Mouse (Mus musculus): ENCODE measurements at regions not wholly inside any gene's neighbourhood (a gene's known extent, or its start where the extent isn't known, plus 50 kb on each side); places are given as distances from the start of the nearest gene placed in this dataset.
A peak's percentile ranks its signal among the peaks of the same experiment; 100 is the strongest.
"Not testable (repeated sequence)": the region's sequence is repeated elsewhere in the genome, so short reads cannot be mapped to it uniquely, and the experiment has no call there.

GRCm38 (mm10) chr8:26630544-26630943 lies 346.6 kb upstream of the Zfp703 start:
- TF ChIP-seq CTCF (IDR thresholded peaks at IDR 0.05; ENCODE audit: control insufficient read depth, insufficient read depth, insufficient read length): no peak
- TF ChIP-seq USF1 (IDR thresholded peaks at IDR 0.05; ENCODE audit: low read depth): peak; percentile 10
- Histone ChIP-seq H3K36me3 (ENCODE audit: control insufficient read depth, insufficient read depth) (no peaks in the 10 kb centered on the region), H3ac (ENCODE audit: control insufficient read depth, insufficient read length, low read depth) (no peak overlapping the region), H3K79me3 (ENCODE audit: low read depth) (no peaks in the 10 kb centered on the region), H3K4me3 (ENCODE audit: insufficient read depth, poor library complexity, severe bottlenecking) (no peak overlapping the region), H3K79me2 (ENCODE audit: control insufficient read depth, insufficient read depth) (no peaks in the 10 kb centered on the region), H3K27me3 (ENCODE audit: control insufficient read depth, insufficient read depth, insufficient read length) (no peaks in the 10 kb centered on the region)

GRCm38 (mm10) chr8:26635701-26636100 lies 341.4 kb upstream of the Zfp703 start:
- H3ac ChIP-seq (ENCODE audit: control insufficient read depth, insufficient read length, low read depth): no peak overlapping the region
- H3K36me3 ChIP-seq (ENCODE audit: control insufficient read depth, insufficient read depth): no peaks in the 10 kb centered on the region
- H3K4me3 ChIP-seq (ENCODE audit: insufficient read depth, poor library complexity, severe bottlenecking): no peak overlapping the region
- no peaks in the 10 kb centered on the region for H3K79me2 ChIP-seq (ENCODE audit: control insufficient read depth, insufficient read depth)
- TF ChIP-seq MYOD1 (IDR thresholded peaks at IDR 0.05; ENCODE audit: control insufficient read depth, insufficient read length, low read depth) (no peak), FOSL1 (IDR thresholded peaks at IDR 0.05; ENCODE audit: insufficient read depth, low read length, poor library complexity, severe bottlenecking) (no peak), USF1 (IDR thresholded peaks at IDR 0.05; ENCODE audit: low read depth) (no peak), MAX (IDR thresholded peaks at IDR 0.05) (no peak), CEBPB (IDR thresholded peaks at IDR 0.05; ENCODE audit: low read depth) (no peak)
- H3K79me3 ChIP-seq (ENCODE audit: low read depth): no peaks in the 10 kb centered on the region
- H3K27me3 ChIP-seq (ENCODE audit: control insufficient read depth, insufficient read depth, insufficient read length): peaks cover 4% of the 10 kb centered on the region

- H3K4me3 ChIP-seq (ENCODE audit: insufficient read depth, poor library complexity, severe bottlenecking); H3ac ChIP-seq (ENCODE audit: control insufficient read depth, insufficient read length, low read depth); H3K79me3 ChIP-seq (ENCODE audit: low read depth); H3K79me2 ChIP-seq (ENCODE audit: control insufficient read depth, insufficient read depth); H3K27me3 ChIP-seq (ENCODE audit: control insufficient read depth, insufficient read depth, insufficient read length); H3K36me3 ChIP-seq (ENCODE audit: control insufficient read depth, insufficient read depth): not testable (repeated sequence)
These were observed 331.8 kb upstream of the Zfp703 start for GRCm38 (mm10) chr8:26645375-26645774.

GRCm38 (mm10) chr8:26650287-26650686 lies 326.8 kb upstream of the Zfp703 start:
- peaks cover 7% of the 10 kb centered on the region for H3K27me3 ChIP-seq (ENCODE audit: control insufficient read depth, insufficient read depth, insufficient read length)
- TF ChIP-seq MYOD1 (IDR thresholded peaks at IDR 0.05; ENCODE audit: control insufficient read depth, insufficient read length, low read depth): no peak
- TF ChIP-seq CEBPB (IDR thresholded peaks at IDR 0.05; ENCODE audit: low read depth): no peak
- TF ChIP-seq MYOG (IDR thresholded peaks at IDR 0.05; ENCODE audit: control insufficient read depth, extremely low read depth, insufficient read length): no peak
- TF ChIP-seq USF1 (IDR thresholded peaks at IDR 0.05; ENCODE audit: low read depth): no peak
- no peak for TF ChIP-seq CTCF (IDR thresholded peaks at IDR 0.05; ENCODE audit: control insufficient read depth, insufficient read depth, insufficient read length)
- TF ChIP-seq MAX (IDR thresholded peaks at IDR 0.05): no peak
- TF ChIP-seq FOSL1 (IDR thresholded peaks at IDR 0.05; ENCODE audit: insufficient read depth, low read length, poor library complexity, severe bottlenecking): no peak
- no peaks in the 10 kb centered on the region for H3K79me3 ChIP-seq (ENCODE audit: low read depth)

GRCm38 (mm10) chr8:26655897-26656296 lies 321.2 kb upstream of the Zfp703 start:
- Histone ChIP-seq H3K79me3 (ENCODE audit: low read depth) (no peaks in the 10 kb centered on the region), H3K27me3 (ENCODE audit: control insufficient read depth, insufficient read depth, insufficient read length) (peaks cover 19% of the 10 kb centered on the region)
- TF ChIP-seq FOSL1 (IDR thresholded peaks at IDR 0.05; ENCODE audit: insufficient read depth, low read length, poor library complexity, severe bottlenecking) (no peak), CTCF (IDR thresholded peaks at IDR 0.05; ENCODE audit: control insufficient read depth, insufficient read depth, insufficient read length) (no peak), CEBPB (IDR thresholded peaks at IDR 0.05; ENCODE audit: low read depth) (no peak), USF1 (IDR thresholded peaks at IDR 0.05; ENCODE audit: low read depth) (no peak), MAX (IDR thresholded peaks at IDR 0.05) (no peak), MYOD1 (IDR thresholded peaks at IDR 0.05; ENCODE audit: control insufficient read depth, insufficient read length, low read depth) (no peak), MYOG (IDR thresholded peaks at IDR 0.05; ENCODE audit: control insufficient read depth, extremely low read depth, insufficient read length) (no peak)

More at GRCm38 (mm10) chr8:26650287-26650686, 326.8 kb upstream of the Zfp703 start:
- H3K4me3 ChIP-seq (ENCODE audit: insufficient read depth, poor library complexity, severe bottlenecking): no peak overlapping the region
- H3K79me2 ChIP-seq (ENCODE audit: control insufficient read depth, insufficient read depth): no peaks in the 10 kb centered on the region
- no peak overlapping the region for H3ac ChIP-seq (ENCODE audit: control insufficient read depth, insufficient read length, low read depth)
- H3K36me3 ChIP-seq (ENCODE audit: control insufficient read depth, insufficient read depth): no peaks in the 10 kb centered on the region

GRCm38 (mm10) chr8:26656310-26657075 lies 320.6 kb upstream of the Zfp703 start:
- Histone ChIP-seq H3K36me3 (ENCODE audit: control insufficient read depth, insufficient read depth) (no peaks in the 10 kb centered on the region), H3K4me3 (ENCODE audit: insufficient read depth, poor library complexity, severe bottlenecking) (no peak overlapping the region), H3K27me3 (ENCODE audit: control insufficient read depth, insufficient read depth, insufficient read length) (peaks cover 19% of the 10 kb centered on the region), H3K79me2 (ENCODE audit: control insufficient read depth, insufficient read depth) (no peaks in the 10 kb centered on the region), H3K79me3 (ENCODE audit: low read depth) (no peaks in the 10 kb centered on the region), H3ac (ENCODE audit: control insufficient read depth, insufficient read length, low read depth) (no peak overlapping the region)
- TF ChIP-seq MAX (IDR thresholded peaks at IDR 0.05): no peak
- TF ChIP-seq FOSL1 (IDR thresholded peaks at IDR 0.05; ENCODE audit: insufficient read depth, low read length, poor library complexity, severe bottlenecking): no peak
- no peak for TF ChIP-seq MYOG (IDR thresholded peaks at IDR 0.05; ENCODE audit: control insufficient read depth, extremely low read depth, insufficient read length)
- TF ChIP-seq CEBPB (IDR thresholded peaks at IDR 0.05; ENCODE audit: low read depth): no peak
- no peak for TF ChIP-seq MYOD1 (IDR thresholded peaks at IDR 0.05; ENCODE audit: control insufficient read depth, insufficient read length, low read depth)

More at GRCm38 (mm10) chr8:26655897-26656296, 321.2 kb upstream of the Zfp703 start:
- Histone ChIP-seq H3K79me2 (ENCODE audit: control insufficient read depth, insufficient read depth) (no peaks in the 10 kb centered on the region), H3ac (ENCODE audit: control insufficient read depth, insufficient read length, low read depth) (no peak overlapping the region), H3K4me3 (ENCODE audit: insufficient read depth, poor library complexity, severe bottlenecking) (no peak overlapping the region), H3K36me3 (ENCODE audit: control insufficient read depth, insufficient read depth) (no peaks in the 10 kb centered on the region)

Data from C2C12 (cell line).